Mouse (Mus musculus): ENCODE results near the gene Klf7. TPM values are rescaled to one million over a fixed set of nuclear protein-coding genes. Genes with fewer than 3 reads are reported as not detected.

The Klf7 gene
- polyA plus RNA-seq, 1 experiment from 2014 or later, result 21.0 TPM

DNA sequence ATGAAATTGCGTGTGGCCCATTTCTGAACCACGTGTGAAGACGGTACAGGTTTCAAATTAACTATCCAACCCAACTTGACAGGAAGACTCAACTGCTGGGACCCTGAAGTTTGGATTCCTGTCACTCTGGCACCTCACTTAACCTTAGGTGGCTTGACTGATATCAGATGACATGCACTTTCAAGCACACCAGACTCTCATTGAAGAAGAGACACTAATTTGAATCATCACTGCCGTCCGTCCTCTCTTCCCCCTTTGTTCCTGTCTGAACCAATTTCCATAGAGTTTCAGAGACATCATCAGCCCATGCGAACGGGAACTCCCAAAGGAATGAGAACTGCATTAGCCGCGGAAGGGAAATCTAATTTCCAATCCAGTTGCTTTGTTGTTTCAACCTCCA, 30.5 kb downstream of the Klf7 start:
- Histone ChIP-seq H3K9me3 (ENCODE audit: control insufficient read depth, low read length) (no peaks in the 10 kb centered on the region), H3K27ac (ENCODE audit: low read depth, low read length) (no peak overlapping the region), H3K9ac (ENCODE audit: low read depth, low read length) (no peak overlapping the region), H3K36me3 (ENCODE audit: control insufficient read depth, insufficient read depth, low read length) (no peaks in the 10 kb centered on the region), H3K27me3 (ENCODE audit: control insufficient read depth, insufficient read depth, low read length) (no peaks in the 10 kb centered on the region), H3K4me2 (replicated peaks; ENCODE audit: low read depth, low read length) (no peak overlapping the region), H3K4me3 (ENCODE audit: low read length) (no peak overlapping the region), H3K4me1 (ENCODE audit: control insufficient read depth, insufficient read depth, low read length) (peaks cover 24% of the 10 kb centered on the region)
- WGBS, result 74% methylated on average over 9 of the region's 9 CpGs
- ATAC-seq (ENCODE audit: low FRiP score, low TSS enrichment), result no peak

- Histone ChIP-seq H3K9me3 (ENCODE audit: control insufficient read depth, low read length) (no peaks in the 10 kb centered on the region), H3K4me2 (replicated peaks; ENCODE audit: low read depth, low read length) (no peak overlapping the region), H3K4me1 (ENCODE audit: control insufficient read depth, insufficient read depth, low read length) (peaks cover 24% of the 10 kb centered on the region), H3K27me3 (ENCODE audit: control insufficient read depth, insufficient read depth, low read length) (no peaks in the 10 kb centered on the region), H3K36me3 (ENCODE audit: control insufficient read depth, insufficient read depth, low read length) (no peaks in the 10 kb centered on the region), H3K4me3 (ENCODE audit: low read length) (no peak overlapping the region), H3K9ac (ENCODE audit: low read depth, low read length) (no peak overlapping the region), H3K27ac (ENCODE audit: low read depth, low read length) (no peak overlapping the region)
- WGBS, result 89% methylated on average over 5 of the region's 5 CpGs
- ATAC-seq (ENCODE audit: low FRiP score, low TSS enrichment), result no peak
Measured at GRCm38 (mm10) chr1:64090566-64090965, 31.5 kb downstream of the Klf7 start.

GRCm38 (mm10) chr1:64089691-64090090, 32.4 kb downstream of the Klf7 start:
- H3K4me1 ChIP-seq (ENCODE audit: control insufficient read depth, insufficient read depth, low read length), result peaks cover 24% of the 10 kb centered on the region
- H3K9me3 ChIP-seq (ENCODE audit: control insufficient read depth, low read length), result no peaks in the 10 kb centered on the region
- no peaks in the 10 kb centered on the region for H3K36me3 ChIP-seq (ENCODE audit: control insufficient read depth, insufficient read depth, low read length)
- H3K27ac ChIP-seq (ENCODE audit: low read depth, low read length), result no peak overlapping the region
- no peak for ATAC-seq (ENCODE audit: low FRiP score, low TSS enrichment)
- H3K9ac ChIP-seq (ENCODE audit: low read depth, low read length), result no peak overlapping the region
- no peaks in the 10 kb centered on the region for H3K27me3 ChIP-seq (ENCODE audit: control insufficient read depth, insufficient read depth, low read length)
- 83% methylated on average over 1 of the region's 1 CpGs for WGBS
- no peak overlapping the region for H3K4me3 ChIP-seq (ENCODE audit: low read length)
- no peak overlapping the region for H3K4me2 ChIP-seq (replicated peaks; ENCODE audit: low read depth, low read length)

GRCm38 (mm10) chr1:64088604-64089320, 33.3 kb downstream of the Klf7 start:
- ATAC-seq (ENCODE audit: low FRiP score, low TSS enrichment), result peak; percentile 39; the same call in 1 of the 2 replicates
- H3K4me2 ChIP-seq (replicated peaks; ENCODE audit: low read depth, low read length), result peak overlapping the region; percentile 38; the same call in 1 of the 2 replicates
- peaks cover 24% of the 10 kb centered on the region for H3K4me1 ChIP-seq (ENCODE audit: control insufficient read depth, insufficient read depth, low read length)
- WGBS, result 33% methylated on average over 12 of the region's 12 CpGs
- H3K27ac ChIP-seq (ENCODE audit: low read depth, low read length), result peak overlapping the region; percentile 76; the same call in 1 of the 2 replicates
- no peak overlapping the region for H3K9ac ChIP-seq (ENCODE audit: low read depth, low read length)
- no peaks in the 10 kb centered on the region for H3K36me3 ChIP-seq (ENCODE audit: control insufficient read depth, insufficient read depth, low read length)
- no peaks in the 10 kb centered on the region for H3K27me3 ChIP-seq (ENCODE audit: control insufficient read depth, insufficient read depth, low read length)
- no peaks in the 10 kb centered on the region for H3K9me3 ChIP-seq (ENCODE audit: control insufficient read depth, low read length)
- no peak overlapping the region for H3K4me3 ChIP-seq (ENCODE audit: low read length)

DNA sequence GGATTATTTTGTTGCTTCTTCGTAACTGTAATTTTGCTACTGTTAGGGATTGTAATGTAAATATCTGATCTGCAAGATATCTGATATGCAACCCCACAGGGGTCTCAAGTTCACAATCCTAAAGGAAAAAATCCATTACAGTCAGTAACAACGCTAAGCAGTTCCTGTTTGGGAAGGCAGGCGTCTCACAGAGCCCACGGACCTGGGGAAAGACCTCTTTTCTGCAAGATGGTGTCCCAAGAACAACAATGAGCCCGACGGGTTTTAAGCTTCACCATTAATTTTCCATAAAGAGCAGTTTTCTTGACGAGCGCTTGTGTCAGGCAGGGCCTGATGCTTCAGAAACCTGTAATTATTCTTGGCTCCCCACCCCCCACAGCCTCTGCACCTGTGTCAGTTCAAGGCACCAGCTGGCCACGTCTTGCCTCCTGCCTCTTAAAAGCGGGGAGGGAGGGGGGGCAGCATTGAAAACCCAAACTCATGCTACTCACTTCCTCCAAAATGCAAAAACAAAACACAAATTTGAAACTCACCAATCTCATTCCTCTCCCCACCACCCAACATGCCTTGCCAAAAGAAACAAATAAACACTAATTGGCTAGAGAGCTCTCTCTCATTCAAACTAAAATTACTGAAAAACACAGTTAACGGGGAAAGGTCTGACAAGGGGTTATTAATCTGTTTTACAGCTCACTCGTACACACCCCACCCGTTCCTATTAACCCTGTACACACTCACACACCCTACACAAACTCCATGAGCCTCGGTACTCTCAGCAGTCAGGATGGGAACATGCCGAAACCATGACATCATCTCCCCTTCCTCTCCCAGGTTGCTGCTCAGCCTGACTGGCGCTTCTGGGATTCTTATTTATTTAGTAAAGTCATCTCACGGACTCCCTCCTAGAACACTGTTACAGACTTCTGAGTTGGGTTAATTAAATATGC, 34.2 kb downstream of the Klf7 start:
- Histone ChIP-seq H3K4me1 (ENCODE audit: control insufficient read depth, insufficient read depth, low read length) (peaks cover 24% of the 10 kb centered on the region), H3K4me2 (replicated peaks; ENCODE audit: low read depth, low read length) (peak overlapping the region; percentile 38), H3K9ac (ENCODE audit: low read depth, low read length) (no peak overlapping the region), H3K27me3 (ENCODE audit: control insufficient read depth, insufficient read depth, low read length) (no peaks in the 10 kb centered on the region), H3K9me3 (ENCODE audit: control insufficient read depth, low read length) (no peaks in the 10 kb centered on the region), H3K36me3 (ENCODE audit: control insufficient read depth, insufficient read depth, low read length) (no peaks in the 10 kb centered on the region), H3K4me3 (ENCODE audit: low read length) (peak overlapping the region; percentile 20; the same call in 1 of the 2 replicates), H3K27ac (ENCODE audit: low read depth, low read length) (peak overlapping the region; percentile 76; the same call in 1 of the 2 replicates)
- ATAC-seq (ENCODE audit: low FRiP score, low TSS enrichment), result peak; percentile 98
- WGBS, result 6% methylated on average over 17 of the region's 17 CpGs

DNA sequence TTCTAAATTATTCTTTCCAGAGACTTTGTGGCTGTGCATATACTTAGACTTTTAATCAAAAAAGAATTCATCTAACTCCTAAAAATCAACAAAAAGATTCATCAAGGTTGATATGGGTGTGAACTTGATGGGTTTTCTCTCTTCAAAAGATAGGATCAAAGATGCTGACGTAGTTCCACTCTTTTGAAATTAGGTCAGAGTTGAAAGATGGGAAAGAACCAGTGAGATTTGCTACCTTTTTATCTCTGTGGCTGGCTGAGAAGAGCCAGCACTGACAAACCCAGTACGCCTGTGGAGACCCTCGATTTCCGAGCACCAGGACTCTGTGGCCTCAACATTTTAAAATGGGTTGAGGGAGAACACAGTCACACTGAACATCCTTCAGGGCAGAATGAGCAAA, 36.2 kb downstream of the Klf7 start:
- H3K9me3 ChIP-seq (ENCODE audit: control insufficient read depth, low read length), result no peaks in the 10 kb centered on the region
- no peak overlapping the region for H3K9ac ChIP-seq (ENCODE audit: low read depth, low read length)
- no peak for ATAC-seq (ENCODE audit: low FRiP score, low TSS enrichment)
- H3K4me3 ChIP-seq (ENCODE audit: low read length), result no peak overlapping the region
- no peak overlapping the region for H3K4me2 ChIP-seq (replicated peaks; ENCODE audit: low read depth, low read length)
- WGBS, result 90% methylated on average over 4 of the region's 4 CpGs
- H3K4me1 ChIP-seq (ENCODE audit: control insufficient read depth, insufficient read depth, low read length), result peaks cover 24% of the 10 kb centered on the region
- no peaks in the 10 kb centered on the region for H3K27me3 ChIP-seq (ENCODE audit: control insufficient read depth, insufficient read depth, low read length)
- H3K27ac ChIP-seq (ENCODE audit: low read depth, low read length), result no peak overlapping the region
- no peaks in the 10 kb centered on the region for H3K36me3 ChIP-seq (ENCODE audit: control insufficient read depth, insufficient read depth, low read length)

- H3K9ac ChIP-seq (ENCODE audit: low read depth, low read length), result no peak overlapping the region
- no peaks in the 10 kb centered on the region for H3K9me3 ChIP-seq (ENCODE audit: control insufficient read depth, low read length)
- H3K27me3 ChIP-seq (ENCODE audit: control insufficient read depth, insufficient read depth, low read length), result no peaks in the 10 kb centered on the region
- WGBS, result 65% methylated on average over 4 of the region's 4 CpGs
- H3K27ac ChIP-seq (ENCODE audit: low read depth, low read length), result no peak overlapping the region
- no peak overlapping the region for H3K4me3 ChIP-seq (ENCODE audit: low read length)
- peaks cover 24% of the 10 kb centered on the region for H3K4me1 ChIP-seq (ENCODE audit: control insufficient read depth, insufficient read depth, low read length)
- H3K4me2 ChIP-seq (replicated peaks; ENCODE audit: low read depth, low read length), result no peak overlapping the region
- H3K36me3 ChIP-seq (ENCODE audit: control insufficient read depth, insufficient read depth, low read length), result no peaks in the 10 kb centered on the region
- ATAC-seq (ENCODE audit: low FRiP score, low TSS enrichment), result no peak
Measured at GRCm38 (mm10) chr1:64085361-64085760, 36.7 kb downstream of the Klf7 start.

DNA sequence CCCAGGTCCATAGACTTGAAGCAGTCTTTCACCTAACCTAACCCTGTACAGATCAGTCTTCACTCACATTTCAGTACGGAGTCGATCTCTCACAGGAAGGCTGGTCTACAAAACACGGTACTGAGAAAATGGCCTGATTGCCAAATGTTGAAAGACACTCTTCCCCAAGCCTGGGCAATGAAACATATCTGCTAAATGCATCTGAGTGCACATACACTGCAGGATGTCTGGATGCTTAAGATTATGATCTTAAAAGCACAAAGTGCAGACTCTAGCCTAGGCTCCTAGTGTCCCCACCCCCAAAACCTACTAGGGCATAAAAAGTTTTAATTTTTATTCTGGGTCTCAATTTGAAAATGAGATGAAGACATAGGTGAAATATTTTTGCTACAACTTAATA, 37.4 kb downstream of the Klf7 start:
- ATAC-seq (ENCODE audit: low FRiP score, low TSS enrichment), result no peak
- Histone ChIP-seq H3K4me1 (ENCODE audit: control insufficient read depth, insufficient read depth, low read length) (peaks cover 24% of the 10 kb centered on the region), H3K9me3 (ENCODE audit: control insufficient read depth, low read length) (no peaks in the 10 kb centered on the region), H3K4me3 (ENCODE audit: low read length) (no peak overlapping the region), H3K36me3 (ENCODE audit: control insufficient read depth, insufficient read depth, low read length) (no peaks in the 10 kb centered on the region), H3K27me3 (ENCODE audit: control insufficient read depth, insufficient read depth, low read length) (no peaks in the 10 kb centered on the region), H3K9ac (ENCODE audit: low read depth, low read length) (no peak overlapping the region), H3K27ac (ENCODE audit: low read depth, low read length) (no peak overlapping the region), H3K4me2 (replicated peaks; ENCODE audit: low read depth, low read length) (no peak overlapping the region)
- WGBS, result 81% methylated on average over 3 of the region's 3 CpGs

DNA sequence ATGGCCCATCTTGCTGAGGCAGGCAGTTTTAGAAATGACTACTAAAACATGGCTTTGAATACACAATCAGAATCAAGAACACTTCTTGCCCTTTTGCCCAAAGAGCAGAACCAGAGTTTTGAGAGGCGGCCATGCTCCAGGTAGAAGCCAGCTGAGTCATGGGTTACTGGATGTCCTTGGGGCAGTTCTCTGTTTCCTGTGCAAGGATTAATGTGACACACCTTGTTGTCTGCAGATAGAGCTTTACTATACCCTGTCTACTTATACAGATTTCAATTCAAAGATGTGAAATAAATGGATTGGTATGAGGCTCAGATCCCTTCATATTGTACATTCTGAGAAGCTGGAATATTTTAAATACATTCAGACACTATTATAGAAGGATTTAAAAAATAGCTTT, 40.3 kb downstream of the Klf7 start:
- H3K27me3 ChIP-seq (ENCODE audit: control insufficient read depth, insufficient read depth, low read length), result no peaks in the 10 kb centered on the region
- no peak overlapping the region for H3K4me3 ChIP-seq (ENCODE audit: low read length)
- H3K27ac ChIP-seq (ENCODE audit: low read depth, low read length), result no peak overlapping the region
- H3K9ac ChIP-seq (ENCODE audit: low read depth, low read length), result no peak overlapping the region
- 80% methylated on average over 1 of the region's 1 CpGs for WGBS
- H3K9me3 ChIP-seq (ENCODE audit: control insufficient read depth, low read length), result no peaks in the 10 kb centered on the region
- no peak for ATAC-seq (ENCODE audit: low FRiP score, low TSS enrichment)
- H3K36me3 ChIP-seq (ENCODE audit: control insufficient read depth, insufficient read depth, low read length), result peaks cover 15% of the 10 kb centered on the region; the same call in 1 of the 2 replicates
- H3K4me1 ChIP-seq (ENCODE audit: control insufficient read depth, insufficient read depth, low read length), result 0 out of 2 replicates have a peak, but pooled peaks cover 5% of the 10 kb centered on the region
- no peak overlapping the region for H3K4me2 ChIP-seq (replicated peaks; ENCODE audit: low read depth, low read length)

Data from kidney, embryonic 14.5 days (tissue).